Mouse (Mus musculus): ENCODE results near the gene Mrpl38.

Mrpl38 gene

GRCm38 (mm10) chr11:116091591-116091990 is 47.1 kb downstream of the Mrpl38 start:
- DNase-seq (ENCODE audit: low spot score): no peak

GRCm38 (mm10) chr11:116089545-116089944 is 49.1 kb downstream of the Mrpl38 start:
- DNase-seq (ENCODE audit: low spot score): no peak

GRCm38 (mm10) chr11:116088741-116089394 is 49.8 kb downstream of the Mrpl38 start:
- no peak for DNase-seq (ENCODE audit: low spot score)

GRCm38 (mm10) chr11:116088188-116088587 is 50.5 kb downstream of the Mrpl38 start:
- no peak for DNase-seq (ENCODE audit: low spot score)

GRCm38 (mm10) chr11:116087194-116088130 is 51.2 kb downstream of the Mrpl38 start:
- DNase-seq (ENCODE audit: low spot score): peak; percentile 87

- peak; percentile 92 for DNase-seq (ENCODE audit: low spot score)
Observed at GRCm38 (mm10) chr11:116086258-116087193, 52.1 kb downstream of the Mrpl38 start, which contains the start of gene Wbp2. Gene Wbp2, minus strand, starts transcription at chr11:116086995.

- no peak for DNase-seq (ENCODE audit: low spot score)
Observed at GRCm38 (mm10) chr11:116084166-116084565, 54.5 kb downstream of the Mrpl38 start.

- no peak for DNase-seq (ENCODE audit: low spot score)
Observed at GRCm38 (mm10) chr11:116083096-116083672, 55.5 kb downstream of the Mrpl38 start.

Measured in spleen, adult 12 weeks (tissue).